Mouse (Mus musculus): ENCODE measurements around the gene Catsperd. TPM values are rescaled to one million over a fixed set of nuclear protein-coding genes. Genes with fewer than 3 reads are reported as not detected.
"Not testable (repeated sequence)": the region's sequence is repeated elsewhere in the genome, so short reads cannot be mapped to it uniquely, and the experiment has no call there.

The Catsperd gene
- polyA plus RNA-seq, 1 experiment from 2014 or later: 0.33 TPM

DNA sequence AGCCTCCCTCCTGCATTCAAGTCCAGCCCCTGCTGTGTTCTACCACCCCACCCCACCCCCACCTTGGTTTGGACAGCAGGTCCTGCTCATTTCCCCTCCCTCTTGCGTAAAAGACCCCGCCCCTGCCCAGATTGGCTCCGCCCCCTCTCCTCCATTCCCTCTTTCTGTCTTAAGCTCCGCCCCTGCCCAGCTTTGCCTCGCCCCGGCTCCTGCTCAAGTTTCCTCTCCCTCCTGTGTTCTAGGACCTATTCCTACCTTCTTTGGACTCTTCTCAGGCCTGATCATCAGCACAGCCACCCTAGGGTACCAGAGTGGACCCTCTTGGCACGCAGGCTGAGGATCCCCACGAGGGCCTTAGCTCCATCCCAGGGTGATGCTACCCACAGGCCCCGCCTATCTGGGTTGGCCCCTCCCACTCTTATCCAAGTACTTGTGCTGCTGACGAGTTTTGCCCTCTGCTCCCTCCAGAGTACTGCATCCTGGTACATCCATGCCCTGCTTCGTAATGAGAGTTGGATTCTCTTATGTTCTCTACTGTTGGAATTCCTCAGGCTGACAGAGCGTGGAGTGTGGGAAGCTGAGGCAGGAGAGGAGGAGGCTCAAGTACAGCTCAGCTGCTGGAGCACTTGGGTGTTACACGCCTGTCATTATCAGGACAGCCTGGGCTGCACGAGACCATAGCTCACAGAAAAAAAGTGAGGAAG is 15.9 kb upstream of the Catsperd start:
- Histone ChIP-seq H3K4me3 (ENCODE audit: low read depth, low read length) (no peak overlapping the region; the same call in 1 of the 2 replicates), H3K36me3 (replicated peaks; ENCODE audit: insufficient read depth, low read length) (peaks cover 29% of the 10 kb centered on the region), H3K9ac (replicated peaks) (0 out of 2 replicates have a peak overlapping the region, but pooled peaks have one; percentile 5), H3K27me3 (ENCODE audit: insufficient read depth, low read length) (no peaks in the 10 kb centered on the region), H3K4me1 (ENCODE audit: insufficient read depth) (peaks cover 43% of the 10 kb centered on the region), H3K9me3 (ENCODE audit: low read length) (no peaks in the 10 kb centered on the region), H3K27ac (ENCODE audit: low read depth) (peak overlapping the region; percentile 86), H3K4me2 (ENCODE audit: low read depth, low read length) (peak overlapping the region; percentile 63)
- DNase-seq: peak; percentile 87
- ATAC-seq: peak; percentile 42
- TF ChIP-seq EP300 (IDR thresholded peaks at IDR 0.05; ENCODE audit: low read depth) (no peak), CTCF (IDR thresholded peaks at IDR 0.05; ENCODE audit: low read depth) (no peak)
- WGBS (ENCODE audit: insufficient replicate concordance): 14% methylated on average over 14 of the region's 14 CpGs

DNA sequence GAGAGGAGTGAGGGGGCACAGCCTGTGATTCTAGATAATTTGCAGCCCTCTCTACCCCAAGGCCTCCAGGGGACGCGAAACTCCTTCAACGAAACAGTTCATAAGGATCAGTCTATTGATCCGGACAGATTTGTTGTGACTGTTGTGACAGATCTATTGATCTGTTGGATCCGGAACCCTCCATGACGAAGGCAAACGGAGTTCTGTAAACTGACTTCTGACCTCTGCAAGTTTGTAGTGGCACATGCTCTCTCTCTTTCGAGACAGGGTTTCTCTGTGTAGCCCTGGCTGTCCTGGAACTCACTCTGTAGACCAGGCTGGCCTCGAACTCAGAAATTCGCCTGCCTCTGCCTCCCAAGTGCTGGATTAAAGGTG is 15.4 kb upstream of the Catsperd start:
- Histone ChIP-seq H3K9ac (replicated peaks) (0 out of 2 replicates have a peak overlapping the region, but pooled peaks have one; percentile 5), H3K36me3 (replicated peaks; ENCODE audit: insufficient read depth, low read length) (peaks cover 31% of the 10 kb centered on the region), H3K4me2 (ENCODE audit: low read depth, low read length) (peak overlapping the region; percentile 63), H3K4me1 (ENCODE audit: insufficient read depth) (peaks cover 43% of the 10 kb centered on the region), H3K27ac (ENCODE audit: low read depth) (peak overlapping the region; percentile 86)
- not testable (repeated sequence) for H3K27me3 ChIP-seq (ENCODE audit: insufficient read depth, low read length); H3K9me3 ChIP-seq (ENCODE audit: low read length); H3K4me3 ChIP-seq (ENCODE audit: low read depth, low read length)
- TF ChIP-seq CTCF (IDR thresholded peaks at IDR 0.05; ENCODE audit: low read depth): 0 out of 2 replicates have a peak, but pooled peaks have one; percentile 13
- WGBS (ENCODE audit: insufficient replicate concordance): 54% methylated on average over 10 of the region's 10 CpGs
- peak; percentile 52 for DNase-seq
- ATAC-seq: peak; percentile 44

DNA sequence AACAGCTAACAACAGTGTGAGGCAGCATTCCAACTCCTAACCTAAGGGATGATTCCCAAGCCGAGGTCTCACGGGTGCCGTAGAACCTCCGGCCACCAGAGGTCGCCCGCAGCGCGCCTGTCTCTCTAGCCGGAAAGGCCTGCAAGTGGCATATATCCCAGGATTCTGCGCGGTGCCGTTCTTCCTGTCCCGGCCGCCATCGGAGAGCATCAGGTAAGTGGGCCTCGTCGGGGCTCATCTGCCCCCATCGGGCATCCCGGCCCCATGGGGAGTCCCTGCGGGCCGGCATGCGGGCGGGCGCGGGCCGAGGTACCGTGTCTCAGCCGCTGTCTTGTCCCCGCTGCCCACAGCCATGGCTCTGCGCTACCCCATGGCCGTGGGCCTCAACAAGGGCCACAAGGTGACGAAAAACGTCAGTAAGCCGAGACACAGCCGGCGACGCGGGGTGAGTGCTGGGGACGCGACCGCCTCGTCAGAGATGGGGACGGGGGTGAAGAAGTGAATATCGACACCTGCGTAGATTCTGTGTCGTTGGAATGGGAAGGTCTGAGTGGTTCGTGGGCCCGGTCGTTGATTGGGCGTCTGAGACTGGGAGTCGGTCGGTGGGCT is 14.6 kb upstream of the Catsperd start, which contains the start of gene Rpl36:
Rpl36 (plus strand) TSS at position 181 of the 609 bp plus-strand sequence.
- H3K4me2 ChIP-seq (ENCODE audit: low read depth, low read length): peak within 1 kb of the TSS; percentile 93
- no peaks in the 10 kb centered on the region for H3K27me3 ChIP-seq (ENCODE audit: insufficient read depth, low read length)
- peak within 1 kb of the TSS; percentile 75 for H3K9ac ChIP-seq (replicated peaks)
- H3K4me3 ChIP-seq (ENCODE audit: low read depth, low read length): peak within 1 kb of the TSS; percentile 61
- WGBS (ENCODE audit: insufficient replicate concordance): under 1% methylated on average over 52 of the region's 52 CpGs
- peaks cover 41% of the 10 kb centered on the region for H3K4me1 ChIP-seq (ENCODE audit: insufficient read depth)
- ATAC-seq (peak; percentile 58), DNase-seq (peak; percentile 95)
- TF ChIP-seq CTCF (IDR thresholded peaks at IDR 0.05; ENCODE audit: low read depth) (peak; percentile 99), EP300 (IDR thresholded peaks at IDR 0.05; ENCODE audit: low read depth) (no peak; the same call in 1 of the 2 replicates)
- peak within 1 kb of the TSS; percentile 86 for H3K27ac ChIP-seq (ENCODE audit: low read depth)
- H3K36me3 ChIP-seq (replicated peaks; ENCODE audit: insufficient read depth, low read length): peaks cover 36% of the 10 kb centered on the region
- H3K9me3 ChIP-seq (ENCODE audit: low read length): no peaks in the 10 kb centered on the region

GRCm38 (mm10) chr17:56613893-56614292 is 14.1 kb upstream of the Catsperd start:
- H3K27me3 ChIP-seq (ENCODE audit: insufficient read depth, low read length); H3K9me3 ChIP-seq (ENCODE audit: low read length); ATAC-seq: not testable (repeated sequence)
- peak overlapping the region; percentile 61 for H3K4me3 ChIP-seq (ENCODE audit: low read depth, low read length)
- H3K27ac ChIP-seq (ENCODE audit: low read depth): peak overlapping the region; percentile 86
- peak overlapping the region; percentile 75 for H3K9ac ChIP-seq (replicated peaks)
- peak; percentile 53 for DNase-seq
- H3K4me1 ChIP-seq (ENCODE audit: insufficient read depth): peaks cover 36% of the 10 kb centered on the region
- WGBS (ENCODE audit: insufficient replicate concordance): under 1% methylated on average over 24 of the region's 26 CpGs
- H3K4me2 ChIP-seq (ENCODE audit: low read depth, low read length): peak overlapping the region; percentile 93
- peaks cover 42% of the 10 kb centered on the region for H3K36me3 ChIP-seq (replicated peaks; ENCODE audit: insufficient read depth, low read length)

DNA sequence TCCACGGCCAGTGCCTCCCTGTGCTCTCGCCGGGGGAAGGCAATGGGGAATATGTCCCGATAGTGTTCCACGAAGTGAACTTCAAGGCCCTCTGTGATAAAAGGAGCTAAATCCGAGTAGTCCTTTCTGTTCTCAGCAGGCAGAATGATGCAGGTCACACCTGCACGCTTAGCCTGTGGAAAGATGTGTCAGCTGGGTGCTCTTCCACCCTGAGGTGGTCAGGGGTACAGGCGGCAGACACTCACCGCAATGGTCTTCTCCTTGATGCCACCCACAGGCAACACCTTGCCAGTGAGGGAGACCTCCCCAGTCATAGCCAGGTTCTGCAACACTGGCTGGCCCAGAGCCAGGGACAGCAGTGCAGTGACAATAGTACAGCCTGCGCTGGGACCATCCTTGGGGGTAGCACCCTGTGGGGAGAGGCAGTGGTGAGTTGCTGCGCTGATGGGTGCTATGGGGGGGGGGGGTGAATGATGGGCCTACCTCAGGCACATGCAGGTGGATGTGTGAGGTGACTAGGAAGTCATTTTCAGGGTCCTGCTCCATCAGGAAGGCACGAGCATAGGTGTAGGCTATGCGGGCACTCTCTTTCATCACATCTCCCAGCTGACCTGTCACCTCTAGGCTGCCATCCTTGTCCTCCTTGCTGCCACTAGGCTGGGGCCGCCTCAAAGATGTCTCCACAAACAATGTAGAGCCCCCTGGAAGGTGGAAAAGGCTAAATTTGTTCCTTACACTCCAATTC is 13.4 kb upstream of the Catsperd start:
- DNase-seq (peak; percentile 66), ATAC-seq (no peak)
- H3K4me3 ChIP-seq (ENCODE audit: low read depth, low read length): peak overlapping the region; percentile 61
- TF ChIP-seq EP300 (IDR thresholded peaks at IDR 0.05; ENCODE audit: low read depth) (no peak), CTCF (IDR thresholded peaks at IDR 0.05; ENCODE audit: low read depth) (no peak)
- 20% methylated on average over 14 of the region's 14 CpGs for WGBS (ENCODE audit: insufficient replicate concordance)
- H3K9me3 ChIP-seq (ENCODE audit: low read length): no peaks in the 10 kb centered on the region
- peaks cover 34% of the 10 kb centered on the region for H3K4me1 ChIP-seq (ENCODE audit: insufficient read depth)
- peak overlapping the region; percentile 75 for H3K9ac ChIP-seq (replicated peaks)
- peak overlapping the region; percentile 93 for H3K4me2 ChIP-seq (ENCODE audit: low read depth, low read length)
- H3K27ac ChIP-seq (ENCODE audit: low read depth): peak overlapping the region; percentile 86; the same call in 1 of the 2 replicates
- no peaks in the 10 kb centered on the region for H3K27me3 ChIP-seq (ENCODE audit: insufficient read depth, low read length)
- peaks cover 49% of the 10 kb centered on the region for H3K36me3 ChIP-seq (replicated peaks; ENCODE audit: insufficient read depth, low read length)
